Mouse (Mus musculus): ENCODE measurements at regions not wholly inside any gene's neighbourhood (a gene's known extent, or its start where the extent isn't known, plus 50 kb on each side); places are given as distances from the start of the nearest gene placed in this dataset.
"Not testable (repeated sequence)": the region's sequence is repeated elsewhere in the genome, so short reads cannot be mapped to it uniquely, and the experiment has no call there.

DNA sequence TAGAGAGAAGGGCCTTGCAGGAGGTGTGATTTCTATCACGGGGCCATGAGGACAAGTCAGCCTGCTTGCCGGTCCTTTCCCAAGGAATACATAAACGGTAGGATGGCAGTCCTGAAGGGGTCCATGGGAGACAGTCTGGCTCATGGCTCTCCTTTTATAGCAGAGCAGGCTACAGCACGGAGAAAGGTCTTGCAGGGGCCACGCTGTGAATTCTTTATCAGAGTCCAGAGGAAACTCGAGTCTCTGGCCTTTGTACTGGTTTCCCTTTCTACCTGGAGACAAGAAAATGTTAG is 1984.0 kb downstream of the 4930444P10Rik start:
- DNase-seq (ENCODE audit: low spot score in 2 of 2) = peak; percentile 16 to 46

DNA sequence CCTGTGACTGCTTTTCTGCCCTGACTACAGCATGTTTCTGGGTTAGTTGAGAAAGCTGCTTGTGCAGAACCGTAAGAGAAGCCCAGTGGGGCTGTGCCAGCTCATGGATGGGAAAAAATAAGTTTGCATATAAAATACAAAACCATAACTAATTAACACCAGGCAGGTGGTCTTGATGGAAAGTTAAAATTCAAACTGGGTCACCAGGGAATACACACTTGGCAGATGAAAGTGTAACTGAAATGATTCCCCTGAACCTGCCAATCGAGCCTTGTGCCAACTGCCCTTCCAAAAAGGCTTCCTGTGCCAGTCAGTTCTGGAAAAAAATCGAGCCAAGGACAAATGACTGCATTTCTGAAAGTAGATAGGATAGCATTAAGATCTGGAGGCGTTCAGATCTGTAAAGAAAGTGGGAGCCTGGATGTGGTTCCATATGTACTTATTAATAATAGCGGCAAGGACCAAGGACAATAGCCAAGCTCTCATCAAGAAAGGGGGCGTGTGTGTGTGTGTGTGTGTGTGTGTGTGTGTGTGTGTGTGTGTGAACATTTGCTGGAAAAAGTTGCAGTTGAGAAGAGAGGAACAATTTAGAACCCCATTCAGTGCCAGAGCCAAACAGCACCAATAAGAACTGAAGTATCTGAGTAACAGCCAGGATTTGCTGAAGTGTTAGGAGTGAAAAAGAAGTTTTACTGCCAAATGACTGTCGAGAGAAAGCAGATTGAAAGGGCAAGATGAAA is 1984.5 kb downstream of the 4930444P10Rik start:
- DNase-seq (ENCODE audit: low spot score in 2 of 2) = peak; percentile 74 to 81

DNA sequence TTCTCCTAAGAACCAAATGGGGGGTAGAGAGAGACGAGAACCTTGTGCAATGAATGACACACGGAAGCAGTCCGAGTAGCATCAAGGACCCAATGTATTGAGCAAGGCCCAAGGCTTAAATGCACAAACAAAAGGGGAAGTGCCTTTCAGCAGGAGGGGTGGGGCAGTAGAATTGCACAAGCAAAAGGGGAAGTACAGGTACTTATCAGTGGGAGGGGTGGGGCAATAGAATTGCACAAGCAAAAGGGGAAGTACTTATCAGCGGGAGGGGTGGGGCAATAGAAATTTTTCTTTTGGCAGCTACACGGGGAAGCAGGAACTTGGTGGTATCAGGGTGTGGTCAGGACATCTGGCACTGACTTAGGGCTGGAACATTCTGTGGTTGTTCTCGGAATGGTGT is 1987.6 kb downstream of the 4930444P10Rik start:
- not testable (repeated sequence) for DNase-seq (ENCODE audit: low spot score in 2 of 2)

DNA sequence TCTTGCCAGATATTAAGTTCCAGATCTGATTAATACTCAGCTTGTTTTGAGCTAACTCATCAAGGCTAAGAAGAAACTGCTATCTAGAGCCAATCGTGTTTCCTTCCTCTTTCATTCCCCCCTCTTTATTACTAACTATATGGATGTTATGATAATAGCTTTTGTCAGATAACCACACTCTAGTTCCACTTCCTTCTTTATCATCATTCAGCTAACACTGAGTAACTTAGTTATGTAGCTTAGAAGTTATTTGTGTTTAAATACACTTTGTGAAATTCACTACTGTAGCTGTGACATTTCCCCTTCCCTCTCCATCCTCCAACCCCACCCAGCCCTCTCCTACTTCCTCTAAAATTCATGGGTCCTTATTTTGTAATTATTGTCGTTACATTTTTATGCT is 1988.6 kb downstream of the 4930444P10Rik start:
- no peak for DNase-seq (ENCODE audit: low spot score in 2 of 2)

DNA sequence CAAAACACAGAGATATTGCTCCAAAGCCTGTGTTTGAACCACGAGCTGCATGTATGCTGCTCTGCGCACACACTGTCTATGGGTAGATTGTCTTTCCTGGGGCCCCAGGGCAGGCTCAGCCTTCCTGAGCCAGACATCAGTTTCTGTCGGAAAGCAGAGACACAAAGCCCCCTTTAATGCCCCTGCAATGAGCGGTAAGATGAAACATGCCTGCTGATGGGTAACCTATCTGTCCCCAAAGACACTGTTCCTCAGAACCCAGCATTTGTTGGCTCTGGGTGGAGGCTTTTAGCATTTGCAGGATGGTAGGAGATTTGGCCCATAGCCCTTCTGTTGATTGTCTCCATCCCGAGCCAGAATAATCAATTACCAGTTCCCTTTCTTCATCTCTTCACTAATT is 1994.1 kb downstream of the 4930444P10Rik start:
- DNase-seq (ENCODE audit: low spot score in 2 of 2) = no peak

DNA sequence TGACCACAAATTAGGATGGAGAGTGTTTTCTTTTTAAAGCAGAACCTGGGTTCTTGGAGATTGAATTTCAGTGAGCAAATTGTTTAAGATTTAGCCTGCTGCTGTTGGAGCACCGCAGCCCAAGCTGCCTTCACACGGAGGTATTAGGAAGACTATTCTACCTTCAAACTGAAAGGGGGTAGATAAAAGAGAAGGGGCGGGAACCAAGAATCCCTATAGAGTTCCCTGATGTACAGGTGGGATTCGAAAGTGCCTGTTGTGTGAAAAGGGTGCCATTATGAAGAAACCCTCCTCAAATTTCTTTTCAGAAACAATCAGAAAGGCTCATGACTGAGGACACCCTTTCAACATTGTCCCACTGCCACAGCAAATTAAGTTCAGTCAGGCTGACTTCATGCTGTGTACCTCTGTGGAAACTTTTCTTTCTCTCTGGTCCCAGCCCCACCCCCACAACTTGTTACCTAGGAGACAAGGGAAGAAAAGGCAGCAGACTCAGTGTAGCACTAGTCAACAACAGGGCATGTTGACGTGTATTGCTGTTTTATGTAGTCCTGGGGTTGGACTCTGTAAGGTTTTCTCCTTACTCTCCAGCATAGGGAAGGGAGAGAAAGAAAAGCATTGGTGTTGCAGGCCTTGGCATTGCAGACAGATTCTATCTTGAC is 1995.4 kb downstream of the 4930444P10Rik start:
- DNase-seq (ENCODE audit: low spot score in 2 of 2) = no peak

DNA sequence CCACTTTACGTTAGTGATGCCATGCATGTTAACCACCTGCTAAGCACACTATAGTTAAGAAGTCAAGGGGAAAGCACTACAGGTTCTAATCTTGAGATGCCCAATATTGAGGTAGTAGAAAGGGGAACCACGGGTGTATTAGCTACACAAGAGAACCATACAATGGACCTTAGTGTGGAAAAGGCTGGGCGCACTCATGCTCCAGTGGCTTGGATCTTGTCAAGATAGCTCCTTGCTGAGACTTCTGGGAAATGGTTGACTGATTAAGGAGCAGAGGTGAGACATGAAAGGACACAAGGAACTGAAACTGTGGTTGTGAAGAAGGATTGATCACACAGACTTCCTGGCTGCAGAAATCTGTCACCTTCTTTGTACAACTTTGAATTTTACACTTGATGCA is 2028.3 kb downstream of the 4930444P10Rik start:
- no peak for DNase-seq (ENCODE audit: low spot score in 2 of 2)

DNA sequence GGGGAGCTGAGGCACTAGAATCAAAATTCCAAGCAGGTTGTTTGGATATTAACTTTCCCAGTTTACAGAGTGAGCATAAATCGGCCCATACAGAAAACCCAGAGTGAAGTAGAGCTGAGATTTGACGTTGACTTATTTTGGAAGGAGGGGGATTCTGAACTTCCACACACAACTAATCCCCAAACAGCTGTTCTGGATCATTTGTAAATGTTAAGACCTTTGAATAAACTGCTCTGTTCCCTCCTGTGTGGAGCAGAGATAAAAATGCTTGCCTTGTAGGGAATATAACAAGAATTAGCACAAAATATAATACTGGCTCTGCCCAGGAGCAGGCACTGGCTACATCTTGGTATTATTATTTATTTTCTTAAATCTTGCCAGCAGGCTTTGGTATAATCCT is 2057.0 kb downstream of the 4930444P10Rik start:
- no peak for DNase-seq (ENCODE audit: low spot score in 2 of 2)

DNA sequence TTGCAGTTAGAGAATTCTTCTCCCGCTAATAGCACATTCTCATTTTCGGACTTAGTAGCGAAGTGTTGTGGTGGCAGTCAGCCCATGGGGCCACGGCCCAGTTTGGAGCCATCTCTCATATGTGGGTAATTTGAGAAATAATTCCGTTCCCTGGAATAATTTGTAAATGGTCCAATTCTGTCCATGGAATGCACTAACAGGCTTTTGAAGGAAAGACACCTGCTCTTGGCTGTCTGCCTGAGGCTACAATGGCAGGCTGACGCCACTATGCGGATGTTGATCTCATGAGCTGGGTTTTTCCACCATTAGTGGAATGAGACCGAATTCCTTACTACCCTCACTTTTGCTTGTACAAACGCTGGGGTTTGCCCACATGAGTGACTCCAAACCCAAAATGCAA is 2081.6 kb downstream of the 4930444P10Rik start:
- no peak for DNase-seq (ENCODE audit: low spot score in 2 of 2)

DNA sequence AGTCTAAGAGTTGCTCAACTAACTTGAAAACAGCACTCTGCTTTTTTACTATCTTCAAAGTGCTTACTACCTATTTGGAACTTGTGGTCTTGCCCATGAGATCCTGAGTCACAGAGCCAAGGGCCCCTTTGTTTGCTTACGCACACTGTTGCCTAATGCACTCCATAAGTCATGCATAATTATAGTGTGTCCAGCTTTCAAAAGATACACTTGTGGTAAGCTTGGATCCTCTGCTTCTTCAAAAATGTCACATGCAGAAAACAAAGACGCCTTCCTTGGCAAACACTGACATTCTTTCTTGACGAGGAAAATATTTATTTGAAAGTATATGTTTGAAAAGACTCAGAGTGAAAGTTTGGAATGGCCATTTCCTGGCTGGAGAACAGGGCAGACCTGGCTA is 2082.3 kb downstream of the 4930444P10Rik start:
- DNase-seq (ENCODE audit: low spot score in 2 of 2) = no peak

DNA sequence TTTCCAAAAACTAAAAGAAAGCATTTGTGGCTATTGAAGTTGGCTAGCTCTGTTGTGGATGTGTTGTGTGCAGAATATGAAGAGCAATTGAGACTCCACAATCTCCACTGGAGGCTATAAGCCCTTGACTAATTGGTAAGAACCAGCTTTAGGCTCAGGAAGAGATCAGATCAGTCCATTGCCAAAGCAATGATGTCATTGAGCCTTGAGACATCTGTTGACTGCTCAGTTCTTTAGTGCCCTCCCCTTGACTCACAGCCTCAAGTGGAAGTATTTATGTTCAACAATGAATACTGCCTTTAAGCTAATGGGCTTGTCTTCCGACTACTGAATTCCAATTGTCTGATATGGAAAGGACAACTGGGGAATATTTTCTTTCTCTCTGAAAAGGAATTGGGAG is 2090.6 kb downstream of the 4930444P10Rik start:
- no peak for DNase-seq (ENCODE audit: low spot score in 2 of 2)

DNA sequence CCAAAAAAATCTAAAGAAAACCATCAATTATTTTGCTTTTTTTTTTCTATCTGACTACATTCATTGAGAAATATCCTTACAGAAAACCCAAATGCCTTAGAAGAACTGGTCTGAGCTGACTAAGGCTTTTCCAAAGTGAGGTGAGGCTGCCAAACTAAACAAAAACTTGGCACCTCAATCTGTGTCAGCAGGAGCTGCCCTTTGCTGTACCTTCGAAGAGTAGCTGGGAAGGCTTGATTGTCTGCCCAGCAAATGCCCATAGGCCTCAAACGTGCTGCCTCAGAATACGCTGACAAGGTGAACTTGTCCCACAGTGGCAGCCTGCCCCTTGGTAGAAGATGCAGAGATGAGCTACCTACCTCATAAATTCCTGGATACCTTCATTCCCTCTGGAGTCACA is 2091.7 kb downstream of the 4930444P10Rik start:
- DNase-seq (ENCODE audit: low spot score in 2 of 2) = no peak

DNA sequence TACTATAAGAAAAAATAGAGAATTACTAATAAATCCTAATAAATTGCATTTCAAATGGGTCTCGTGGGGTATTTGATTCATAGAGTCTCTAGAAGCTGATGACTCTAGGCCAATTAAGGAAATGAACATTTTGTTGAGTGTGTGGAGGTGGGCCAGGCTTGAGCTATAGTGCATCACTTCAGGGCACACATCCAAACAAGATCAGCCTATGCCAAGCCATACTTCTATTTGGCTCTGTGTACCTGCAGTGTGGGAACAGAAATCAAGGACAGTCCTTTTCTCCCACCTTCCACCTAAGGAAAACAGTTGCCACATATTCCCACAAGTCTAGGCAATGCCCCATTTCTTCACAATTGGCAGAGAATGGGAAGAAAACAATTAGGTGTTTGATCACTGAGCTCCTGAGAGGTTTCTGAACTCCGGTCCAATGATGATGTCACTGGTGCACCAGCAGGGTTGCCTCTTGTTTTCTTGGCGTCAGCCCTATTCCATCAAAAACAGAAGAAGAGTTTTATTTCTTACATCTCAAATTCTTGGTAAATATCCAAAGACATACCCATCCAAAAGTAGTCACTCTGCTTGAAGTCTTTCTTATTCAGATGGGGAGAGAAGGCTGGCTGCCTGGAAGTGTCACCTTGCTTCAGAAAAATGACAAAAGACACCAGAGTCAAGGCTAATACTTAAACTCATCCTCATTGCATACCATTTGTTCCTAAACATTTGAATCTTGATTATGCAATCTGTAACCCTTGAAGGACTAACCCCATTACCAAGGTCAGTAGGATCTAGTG is 2092.3 kb downstream of the 4930444P10Rik start:
- DNase-seq (ENCODE audit: low spot score in 2 of 2) = no peak

DNA sequence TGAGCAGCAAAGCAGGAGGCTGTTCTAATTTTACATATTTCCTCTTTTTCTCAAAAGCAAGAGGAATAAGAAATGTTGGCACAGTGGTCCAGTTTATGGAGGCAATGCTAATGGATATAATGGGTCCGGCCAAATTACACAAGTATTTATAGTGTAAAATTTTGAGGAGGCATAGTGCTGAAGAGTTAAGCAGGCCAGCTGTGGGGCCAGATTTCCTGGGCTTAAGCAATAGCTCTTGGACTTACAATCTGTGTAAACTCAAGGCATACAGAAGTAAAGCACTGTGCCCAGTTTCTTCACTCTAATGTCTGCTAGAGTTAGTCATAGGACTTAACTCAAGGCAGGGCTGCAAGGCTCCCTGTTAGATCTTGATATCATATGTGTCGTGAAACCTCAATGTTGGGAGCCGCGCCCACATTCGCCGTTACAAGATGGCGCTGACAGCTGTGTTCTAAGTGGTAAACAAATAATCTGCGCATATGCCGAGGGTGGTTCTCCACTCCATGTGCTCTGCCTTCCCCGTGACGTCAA is 2094.9 kb downstream of the 4930444P10Rik start:
- DNase-seq (ENCODE audit: low spot score in 2 of 2) = no peak

DNA sequence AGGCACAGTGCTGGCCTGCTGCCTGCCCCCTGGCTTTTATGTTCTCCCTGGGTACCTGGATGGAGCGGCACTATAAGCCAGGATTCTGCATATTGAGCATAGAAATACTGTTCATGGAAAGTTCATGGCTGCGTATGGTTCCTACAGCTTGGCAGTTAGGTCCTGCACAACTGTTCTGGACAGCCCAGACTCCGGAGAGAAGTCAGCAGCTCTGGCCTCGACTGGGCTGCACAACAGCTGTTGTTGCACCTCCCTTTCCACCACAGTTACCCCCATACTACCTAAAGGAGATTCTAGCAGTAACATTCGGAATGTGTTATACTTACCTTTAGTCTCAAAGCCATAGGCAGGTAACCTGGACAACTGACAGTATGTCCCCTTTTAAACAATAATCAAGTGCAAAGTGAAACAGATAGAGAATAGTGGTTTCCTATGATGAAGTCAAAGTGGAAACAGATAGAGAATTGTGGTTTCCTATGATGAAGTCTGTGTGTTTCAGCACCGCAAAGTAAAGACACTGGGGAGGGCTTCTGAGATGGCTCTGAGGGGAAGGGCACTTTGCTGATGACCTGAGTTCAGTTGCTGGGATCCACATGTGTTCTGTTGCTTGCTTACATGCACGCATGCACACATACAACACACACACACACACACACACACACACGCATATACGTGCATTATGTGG is 2099.2 kb downstream of the 4930444P10Rik start:
- no peak for DNase-seq (ENCODE audit: low spot score in 2 of 2)

DNA sequence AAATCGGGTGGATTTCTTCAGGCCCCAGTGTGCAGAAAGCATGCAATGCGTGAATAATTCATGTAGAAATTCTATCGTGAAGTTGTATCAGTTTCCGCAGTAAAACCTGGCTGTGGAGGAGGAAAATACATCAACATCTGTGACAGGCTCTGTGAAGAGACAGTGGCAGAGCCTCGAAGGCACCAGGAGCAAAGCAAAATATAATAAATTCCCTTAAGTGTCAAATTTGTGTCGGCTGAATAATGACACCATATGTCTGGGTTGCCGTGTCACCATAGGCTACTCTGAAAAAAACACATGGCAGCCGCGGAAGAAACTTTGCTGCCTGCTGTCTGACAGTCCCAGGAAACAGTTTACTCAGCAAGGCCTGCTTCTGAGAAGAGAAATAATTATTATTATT is 2100.1 kb downstream of the 4930444P10Rik start:
- no peak for DNase-seq (ENCODE audit: low spot score in 2 of 2)

DNA sequence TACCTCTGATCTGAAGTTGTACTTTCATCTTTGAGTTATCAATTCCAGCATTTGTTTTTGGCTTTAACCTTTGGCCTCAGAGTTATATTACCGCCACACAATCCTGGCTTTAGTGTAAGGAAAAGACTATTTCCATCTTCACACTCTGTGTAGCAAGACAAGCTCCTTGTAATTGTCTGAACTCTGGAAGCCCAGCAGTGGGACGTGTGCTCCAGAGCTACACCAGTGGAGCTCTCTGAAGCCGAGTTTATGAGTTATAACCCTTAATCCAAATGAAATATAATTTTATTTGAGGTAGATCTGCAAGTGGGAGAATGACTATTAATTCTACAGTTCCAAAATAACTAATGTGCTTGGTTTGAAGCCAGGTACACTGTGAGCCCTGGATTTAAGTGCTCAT is 2103.8 kb downstream of the 4930444P10Rik start:
- no peak for DNase-seq (ENCODE audit: low spot score in 2 of 2)

DNA sequence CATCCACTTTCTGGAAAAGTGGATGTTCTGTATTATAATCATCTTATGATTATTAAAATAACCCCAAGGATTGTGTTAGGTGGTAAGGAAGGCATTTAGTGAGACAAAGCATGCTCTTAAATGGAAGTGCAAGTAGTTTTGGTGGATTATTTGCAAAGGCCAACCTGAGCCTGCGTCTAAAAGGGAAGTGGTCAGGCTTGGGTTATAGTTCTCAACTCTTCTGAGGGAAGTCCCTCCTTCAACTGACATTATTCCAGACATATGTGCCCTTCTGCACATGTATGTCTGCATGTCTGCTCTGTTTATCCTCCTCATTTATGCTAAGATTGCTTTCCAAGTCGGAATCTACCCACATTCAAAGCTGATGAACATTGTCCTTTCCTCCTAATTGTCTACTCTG is 2108.3 kb downstream of the 4930444P10Rik start:
- no peak for DNase-seq (ENCODE audit: low spot score in 2 of 2)

DNA sequence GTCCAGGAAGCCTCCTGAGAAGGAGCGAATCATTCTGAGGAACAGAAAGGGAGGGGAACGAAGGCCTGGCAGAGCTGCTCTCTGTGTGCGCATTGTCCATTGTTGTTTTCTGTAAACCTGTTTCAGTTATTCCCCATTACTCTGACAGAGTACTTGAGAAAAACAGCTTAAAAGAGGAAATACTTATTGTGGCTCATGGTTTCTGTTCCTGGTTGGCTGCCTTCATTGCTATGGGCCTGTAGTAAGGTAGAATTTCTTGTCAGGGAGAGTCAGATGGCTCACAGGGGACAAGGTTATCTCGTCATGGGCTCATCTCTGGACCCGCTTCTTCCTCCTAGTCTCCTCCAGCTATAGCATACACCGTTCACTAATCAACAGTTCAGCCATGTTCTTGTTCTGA is 2112.9 kb downstream of the 4930444P10Rik start:
- no peak for DNase-seq (ENCODE audit: low spot score in 2 of 2)

DNA sequence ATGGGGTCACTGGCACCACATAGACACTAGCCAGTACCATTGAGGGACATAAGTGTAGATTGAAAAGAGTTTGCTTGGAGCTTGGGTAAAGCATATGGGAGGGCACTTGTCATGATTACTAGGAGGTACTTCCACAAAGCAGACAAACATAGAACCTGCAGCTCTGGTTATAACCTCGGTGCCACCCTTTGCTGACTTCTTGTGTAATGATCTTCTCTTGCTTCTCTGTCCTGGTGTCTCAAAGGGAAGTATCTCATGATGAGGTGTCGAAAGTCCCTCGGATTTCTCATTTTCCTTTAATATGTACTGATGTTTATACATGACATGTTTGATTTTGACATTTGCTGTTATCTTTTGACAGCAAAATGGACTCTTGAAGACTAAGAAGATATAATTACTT is 2114.5 kb downstream of the 4930444P10Rik start:
- DNase-seq (ENCODE audit: low spot score in 2 of 2) = no peak

DNA sequence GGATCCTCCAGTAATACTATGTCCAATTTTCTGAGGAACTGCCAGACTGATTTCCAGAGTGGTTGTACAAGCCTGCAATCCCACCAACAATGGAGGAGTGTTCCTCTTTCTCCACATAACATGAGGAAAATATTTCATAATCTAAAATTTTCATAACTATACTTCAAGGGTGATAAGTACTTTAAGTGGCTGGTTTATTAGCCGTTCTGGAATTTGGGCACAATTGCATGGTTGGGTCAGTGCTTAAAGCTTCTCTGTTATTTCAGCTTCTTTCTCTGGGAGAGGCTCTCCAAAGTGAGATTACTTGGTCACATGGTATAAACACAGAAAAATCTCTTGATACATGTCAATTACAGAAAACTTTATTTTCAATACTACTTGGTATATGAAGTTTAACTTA is 2115.9 kb downstream of the 4930444P10Rik start:
- no peak for DNase-seq (ENCODE audit: low spot score in 2 of 2)

DNA sequence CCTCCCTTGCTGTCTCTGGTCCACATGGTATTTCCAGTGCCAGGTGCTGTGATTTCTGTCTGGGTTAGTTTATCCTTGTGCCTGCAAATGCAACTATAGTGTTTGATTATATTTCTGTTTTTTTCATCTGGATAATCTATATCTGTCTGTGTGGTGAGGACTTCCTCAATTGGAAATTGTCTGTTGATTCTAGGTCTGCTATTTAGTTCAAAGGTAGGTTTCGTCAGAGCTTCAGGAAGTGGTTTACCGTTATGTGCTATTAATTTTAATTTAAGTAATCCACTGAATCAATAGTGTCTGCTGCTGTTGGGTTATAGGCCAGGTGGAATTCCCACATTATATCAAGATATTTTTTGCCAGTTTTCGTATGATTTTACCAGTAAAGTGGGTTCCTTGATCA is 2143.9 kb downstream of the 4930444P10Rik start:
- DNase-seq (ENCODE audit: low spot score in 2 of 2) = no peak
